Mouse (Mus musculus): ENCODE results near the gene Suox. TPM values are rescaled to one million over a fixed set of nuclear protein-coding genes. Genes with fewer than 3 reads are reported as not detected.
A peak's percentile ranks its signal among the peaks of the same experiment; 100 is the strongest.

Suox gene
- polyA plus RNA-seq, 1 experiment from 2014 or later = 9.8 TPM

- Histone ChIP-seq H3K9ac (peak overlapping the region; percentile 91), H3K36me3 (ENCODE audit: insufficient read depth) (peaks cover 38% of the 10 kb centered on the region), H3K4me2 (peak overlapping the region; percentile 83), H3K4me1 (ENCODE audit: insufficient read depth) (no peaks in the 10 kb centered on the region), H3K4me3 (ENCODE audit: low read depth, low read length) (peak overlapping the region; percentile 83), H3K27ac (ENCODE audit: low read depth) (peak overlapping the region; percentile 98), H3K27me3 (ENCODE audit: insufficient read depth, low read length) (no peaks in the 10 kb centered on the region), H3K9me3 (ENCODE audit: low read depth, low read length) (no peaks in the 10 kb centered on the region)
- ATAC-seq (ENCODE audit: insufficient read depth) (no peak), DNase-seq (no peak)
- WGBS = 1% methylated on average over 22 of the region's 22 CpGs
- no peak for TF ChIP-seq CTCF (IDR thresholded peaks at IDR 0.05; ENCODE audit: low read depth)
Measured at GRCm38 (mm10) chr10:128695411-128695991, 21.6 kb upstream of the Suox start.

- ATAC-seq (ENCODE audit: insufficient read depth) (no peak), DNase-seq (peak; percentile 83)
- Histone ChIP-seq H3K9ac (peak overlapping the region; percentile 52), H3K9me3 (ENCODE audit: low read depth, low read length) (no peaks in the 10 kb centered on the region), H3K27ac (ENCODE audit: low read depth) (peak overlapping the region; percentile 69), H3K36me3 (ENCODE audit: insufficient read depth) (peaks cover 4% of the 10 kb centered on the region; the same call in 1 of the 2 replicates), H3K4me1 (ENCODE audit: insufficient read depth) (0 out of 2 replicates have a peak, but pooled peaks cover 6% of the 10 kb centered on the region), H3K4me2 (peak overlapping the region; percentile 96), H3K27me3 (ENCODE audit: insufficient read depth, low read length) (no peaks in the 10 kb centered on the region), H3K4me3 (ENCODE audit: low read depth, low read length) (peak overlapping the region; percentile 61)
- TF ChIP-seq CTCF (IDR thresholded peaks at IDR 0.05; ENCODE audit: low read depth) = peak; percentile 67
- 1% methylated on average over 9 of the region's 9 CpGs for WGBS
Measured at GRCm38 (mm10) chr10:128674469-128675008, 666 bp upstream of the Suox start.

GRCm38 (mm10) chr10:128671148-128671547 is 2.7 kb downstream of the Suox start:
- ATAC-seq (ENCODE audit: insufficient read depth) = no peak
- Histone ChIP-seq H3K4me3 (ENCODE audit: low read depth, low read length) (no peak overlapping the region), H3K9me3 (ENCODE audit: low read depth, low read length) (no peaks in the 10 kb centered on the region), H3K4me2 (no peak overlapping the region), H3K9ac (no peak overlapping the region), H3K4me1 (ENCODE audit: insufficient read depth) (0 out of 2 replicates have a peak, but pooled peaks cover 6% of the 10 kb centered on the region), H3K27ac (ENCODE audit: low read depth) (no peak overlapping the region), H3K27me3 (ENCODE audit: insufficient read depth, low read length) (no peaks in the 10 kb centered on the region), H3K36me3 (ENCODE audit: insufficient read depth) (peaks cover 4% of the 10 kb centered on the region; the same call in 1 of the 2 replicates)
- 89% methylated on average over 9 of the region's 9 CpGs for WGBS
- no peak for TF ChIP-seq CTCF (IDR thresholded peaks at IDR 0.05; ENCODE audit: low read depth)
- DNase-seq = no peak

GRCm38 (mm10) chr10:128668790-128669672 is 4.8 kb downstream of the Suox start:
- 1% methylated on average over 42 of the region's 42 CpGs for WGBS
- TF ChIP-seq CTCF (IDR thresholded peaks at IDR 0.05; ENCODE audit: low read depth) = no peak
- ATAC-seq (ENCODE audit: insufficient read depth) (peak; percentile 47), DNase-seq (peak; percentile 74)
- Histone ChIP-seq H3K36me3 (ENCODE audit: insufficient read depth) (no peaks in the 10 kb centered on the region; the same call in 1 of the 2 replicates), H3K9ac (peak overlapping the region; percentile 66), H3K27me3 (ENCODE audit: insufficient read depth, low read length) (no peaks in the 10 kb centered on the region), H3K4me3 (ENCODE audit: low read depth, low read length) (peak overlapping the region; percentile 73), H3K4me2 (peak overlapping the region; percentile 73), H3K9me3 (ENCODE audit: low read depth, low read length) (no peaks in the 10 kb centered on the region), H3K4me1 (ENCODE audit: insufficient read depth) (0 out of 2 replicates have a peak, but pooled peaks cover 6% of the 10 kb centered on the region), H3K27ac (ENCODE audit: low read depth) (peak overlapping the region; percentile 67; the same call in 1 of the 2 replicates)

DNA sequence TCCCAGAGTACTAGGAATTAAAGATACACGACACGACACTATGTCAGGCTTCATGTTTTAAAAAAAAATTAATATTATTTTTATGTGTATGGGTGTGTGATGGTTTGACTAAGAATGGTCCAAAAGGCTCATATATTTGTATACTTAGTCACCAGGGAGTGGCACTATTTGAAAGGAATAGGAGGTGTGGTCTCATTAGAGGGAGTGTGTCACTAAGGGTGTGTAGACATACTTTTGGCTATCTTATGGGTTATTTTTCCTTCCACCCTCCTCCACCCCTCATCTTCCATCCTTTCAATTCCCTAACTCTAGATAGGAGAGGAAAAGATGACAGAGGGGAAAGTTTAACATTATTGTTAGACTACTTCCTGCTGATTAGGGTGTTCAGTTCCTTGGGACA is 8.1 kb downstream of the Suox start:
- no peak for TF ChIP-seq CTCF (IDR thresholded peaks at IDR 0.05; ENCODE audit: low read depth)
- 92% methylated on average over 2 of the region's 2 CpGs for WGBS
- ATAC-seq (ENCODE audit: insufficient read depth) (no peak), DNase-seq (no peak)
- no peak overlapping the region for H3K27ac ChIP-seq (ENCODE audit: low read depth)
- no peak overlapping the region for H3K4me2 ChIP-seq
- no peak overlapping the region for H3K4me3 ChIP-seq (ENCODE audit: low read depth, low read length)
- H3K4me1 ChIP-seq (ENCODE audit: insufficient read depth) = no peaks in the 10 kb centered on the region
- H3K9ac ChIP-seq = no peak overlapping the region
- no peaks in the 10 kb centered on the region for H3K9me3 ChIP-seq (ENCODE audit: low read depth, low read length)
- H3K36me3 ChIP-seq (ENCODE audit: insufficient read depth) = no peaks in the 10 kb centered on the region
- H3K27me3 ChIP-seq (ENCODE audit: insufficient read depth, low read length) = no peaks in the 10 kb centered on the region

DNA sequence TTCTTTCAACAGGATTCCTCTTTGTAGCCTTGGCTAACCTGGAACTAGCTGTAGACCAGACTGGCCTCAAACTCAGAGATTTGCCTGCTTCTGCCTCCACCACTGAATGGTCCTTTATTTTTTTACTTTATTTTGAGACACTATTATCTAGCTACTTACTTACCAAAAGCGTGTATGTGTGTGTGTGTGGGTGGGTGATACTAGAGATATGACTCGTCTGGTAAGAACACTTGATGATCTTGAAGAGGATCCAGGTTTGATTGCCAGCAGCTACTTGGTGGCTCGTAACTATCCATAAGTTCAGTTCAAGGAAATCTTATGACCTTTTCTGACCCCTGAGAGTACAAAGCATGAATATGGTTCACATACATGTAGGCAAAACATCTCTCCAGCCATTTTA is 8.6 kb downstream of the Suox start:
- no peak for DNase-seq
- Histone ChIP-seq H3K36me3 (ENCODE audit: insufficient read depth) (no peaks in the 10 kb centered on the region), H3K4me1 (ENCODE audit: insufficient read depth) (no peaks in the 10 kb centered on the region), H3K27ac (ENCODE audit: low read depth) (no peak overlapping the region), H3K9ac (no peak overlapping the region), H3K4me3 (ENCODE audit: low read depth, low read length) (no peak overlapping the region), H3K27me3 (ENCODE audit: insufficient read depth, low read length) (no peaks in the 10 kb centered on the region), H3K4me2 (no peak overlapping the region), H3K9me3 (ENCODE audit: low read depth, low read length) (no peaks in the 10 kb centered on the region)
- no peak for ATAC-seq (ENCODE audit: insufficient read depth)
- TF ChIP-seq CTCF (IDR thresholded peaks at IDR 0.05; ENCODE audit: low read depth) = no peak
- WGBS = 80% methylated on average over 3 of the region's 3 CpGs

DNA sequence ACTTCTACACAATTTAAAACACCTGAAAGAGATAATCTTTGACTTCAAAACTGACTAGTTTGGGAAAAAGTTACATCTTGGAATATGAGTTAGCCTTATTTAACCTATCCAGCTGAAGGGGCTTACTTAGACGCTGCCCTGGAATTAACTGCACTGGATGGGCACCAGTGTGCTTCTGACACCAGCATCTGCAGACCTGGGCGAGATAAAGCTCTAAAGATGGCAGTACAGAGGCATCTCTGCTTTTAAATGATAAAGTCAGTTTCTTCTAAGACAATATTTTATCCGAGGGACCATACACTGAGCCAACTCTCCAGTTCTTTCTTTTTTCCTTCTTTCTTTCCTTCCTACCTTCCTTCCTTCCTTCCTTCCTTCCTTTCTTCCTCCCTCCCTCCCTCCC is 9.1 kb downstream of the Suox start:
- Histone ChIP-seq H3K4me3 (ENCODE audit: low read depth, low read length) (no peak overlapping the region), H3K27ac (ENCODE audit: low read depth) (no peak overlapping the region), H3K4me1 (ENCODE audit: insufficient read depth) (no peaks in the 10 kb centered on the region), H3K9ac (no peak overlapping the region), H3K36me3 (ENCODE audit: insufficient read depth) (no peaks in the 10 kb centered on the region), H3K4me2 (no peak overlapping the region), H3K27me3 (ENCODE audit: insufficient read depth, low read length) (no peaks in the 10 kb centered on the region), H3K9me3 (ENCODE audit: low read depth, low read length) (no peaks in the 10 kb centered on the region)
- ATAC-seq (ENCODE audit: insufficient read depth) (no peak), DNase-seq (no peak)
- WGBS = 62% methylated on average over 3 of the region's 3 CpGs
- no peak for TF ChIP-seq CTCF (IDR thresholded peaks at IDR 0.05; ENCODE audit: low read depth)

All from lung, embryonic 14.5 days (tissue).